Mouse (Mus musculus): ENCODE data around the gene Med12l.

DNA sequence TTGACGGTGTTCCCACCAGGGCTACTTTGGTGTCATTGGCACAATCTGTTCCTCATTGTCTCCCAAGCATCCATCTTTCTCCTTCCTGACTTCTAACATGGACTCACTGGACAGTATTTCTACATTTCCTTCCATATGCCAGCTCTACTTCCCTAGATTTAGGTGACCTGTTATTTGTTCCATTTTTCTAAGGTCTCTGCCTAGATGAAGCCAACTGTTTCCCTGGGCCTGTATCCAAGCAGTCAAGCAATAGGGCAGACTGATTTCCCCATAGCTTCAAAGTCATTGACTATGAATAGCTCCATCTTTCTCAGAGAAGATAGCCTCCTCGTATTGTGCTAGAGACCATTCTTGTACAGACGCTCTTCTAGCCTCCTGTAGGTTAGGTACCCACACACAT is 12.0 kb upstream of the Med12l start:
- TF ChIP-seq USF2 (conservative IDR thresholded peaks at IDR 0.05; ENCODE audit: low read depth, low read length) (no peak), E2F4 (IDR thresholded peaks at IDR 0.05; ENCODE audit: insufficient replicate concordance, low read depth, low read length) (no peak)
